Mouse (Mus musculus) myocyte (in vitro differentiated cells): ENCODE results near the gene Usp34. TPM values are rescaled to one million over a fixed set of nuclear protein-coding genes. Genes with fewer than 3 reads are reported as not detected.
"Not testable (repeated sequence)": the region's sequence is repeated elsewhere in the genome, so short reads cannot be mapped to it uniquely, and the experiment has no call there.

ENCODE experiments used
- H3K27me3 ChIP-seq: one replicate; pipeline ENCODE4 v1.6.1; 2011; ENCODE audit not compliant: control insufficient read depth, insufficient read depth, insufficient read length
- H3K36me3 ChIP-seq: one replicate; pipeline ENCODE4 v1.6.1; 2011; ENCODE audit not compliant: control insufficient read depth, insufficient read depth
- H3K4me2 ChIP-seq: one replicate; pipeline ENCODE4 v1.6.1; 2011; ENCODE audit warnings: low read depth, control low read depth
- H3K4me3 ChIP-seq: one replicate; pipeline ENCODE4 v1.5.1; 2011; ENCODE audit warnings: mild to moderate bottlenecking, control low read depth, moderate library complexity
- H3K79me2 ChIP-seq: one replicate; pipeline ENCODE4 v1.6.1; 2011; ENCODE audit not compliant: control insufficient read depth, insufficient read depth
- H3ac ChIP-seq: one replicate; pipeline ENCODE4 v1.6.1; 2011; ENCODE audit not compliant: control insufficient read depth, insufficient read length
- CEBPB ChIP-seq: IDR thresholded peaks from 2 replicates; pipeline ENCODE4 v1.6.1; 2011; ENCODE audit warnings: mild to moderate bottlenecking, moderate library complexity; ENCODE audit not compliant: poor library complexity, insufficient read depth, severe bottlenecking
- E2F4 ChIP-seq: IDR thresholded peaks from one replicate; pipeline ENCODE4 v1.6.1; 2011; ENCODE audit warnings: mild to moderate bottlenecking, control low read depth, moderate library complexity; ENCODE audit not compliant: insufficient read depth
- MAX ChIP-seq: IDR thresholded peaks from one replicate; pipeline ENCODE4 v1.6.1; 2011; ENCODE audit warnings: low read depth, mild to moderate bottlenecking, control low read depth
- MYOD1 ChIP-seq, 3 experiments: IDR thresholded peaks; one replicate each; pipeline ENCODE4 v1.6.1; 2011; ENCODE audit warnings: control low read depth in 2 of 3, low read depth in 2 of 3, mild to moderate bottlenecking in 2 of 3, moderate library complexity in 1 of 3; ENCODE audit not compliant: insufficient read length in 2 of 3, control insufficient read depth in 1 of 3
- MYOG ChIP-seq, 3 experiments: IDR thresholded peaks; one replicate each; pipeline ENCODE4 v1.6.1; 2011; ENCODE audit warnings: control low read depth in 2 of 3, low read depth in 2 of 3, mild to moderate bottlenecking in 2 of 3; ENCODE audit not compliant: insufficient read length in 2 of 3, control insufficient read depth in 1 of 3, insufficient read depth in 1 of 3
- POLR2A ChIP-seq: IDR thresholded peaks from one replicate; pipeline ENCODE4 v1.6.1; 2011; ENCODE audit warnings: low read depth, mild to moderate bottlenecking, control low read depth, moderate library complexity; ENCODE audit not compliant: insufficient read length
- POLR2AphosphoS2 ChIP-seq: IDR thresholded peaks from one replicate; pipeline ENCODE4 v1.6.1; 2011; ENCODE audit warnings: low read depth, control low read depth; ENCODE audit not compliant: insufficient read length
- REST ChIP-seq: IDR thresholded peaks from one replicate; pipeline ENCODE4 v1.6.1; 2011; ENCODE audit warnings: mild to moderate bottlenecking, control low read depth, moderate library complexity; ENCODE audit not compliant: insufficient read depth, insufficient read length
- SRF ChIP-seq: IDR thresholded peaks from one replicate; pipeline ENCODE4 v1.6.1; 2011; ENCODE audit warnings: low read depth; ENCODE audit not compliant: control insufficient read depth, insufficient read length
- TCF12 ChIP-seq: IDR thresholded peaks from one replicate; pipeline ENCODE4 v1.6.1; 2011; ENCODE audit warnings: mild to moderate bottlenecking, control low read depth; ENCODE audit not compliant: poor library complexity, insufficient read depth, severe bottlenecking
- TCF3 ChIP-seq: IDR thresholded peaks from one replicate; pipeline ENCODE4 v1.6.1; 2011; ENCODE audit warnings: low read depth, control low read depth; ENCODE audit not compliant: insufficient read length
- USF1 ChIP-seq: IDR thresholded peaks from one replicate; pipeline ENCODE4 v1.6.1; 2011; ENCODE audit warnings: low read depth, mild to moderate bottlenecking, control low read depth, moderate library complexity
- polyA plus RNA-seq: library from polyadenylated mRNA; unstranded; fragments of >200 nt; fragmentation: generic; extraction: Trizol; gene quantifications from one replicate; pipeline ENCODE4 v1.2.1, GENCODE M21; 2012; ENCODE audit warnings: missing spikeins

Gene Usp34
- polyA plus RNA-seq, 1 experiment, result 7.2 TPM

- Histone ChIP-seq H3ac (no peak overlapping the region), H3K79me2 (no peaks in the 10 kb centered on the region), H3K4me2 (no peak overlapping the region), H3K27me3 (no peaks in the 10 kb centered on the region), H3K36me3 (peaks cover 65% of the 10 kb centered on the region), H3K4me3 (no peak overlapping the region)
- TF ChIP-seq TCF12 (no peak), SRF (no peak), REST (no peak), MYOG (IDR thresholded peaks at IDR 0.05; ENCODE audit: control insufficient read depth in 1 of 3, insufficient read depth in 1 of 3, insufficient read length in 2 of 3, low read depth in 2 of 3) (no peak), MYOD1 (IDR thresholded peaks at IDR 0.05; ENCODE audit: control insufficient read depth in 1 of 3, insufficient read length in 2 of 3, low read depth in 2 of 3) (no peak), USF1 (no peak), TCF3 (no peak), E2F4 (no peak), MAX (no peak), CEBPB (no peak), POLR2AphosphoS2 (no peak), POLR2A (no peak)
Observed at GRCm38 (mm10) chr11:23436076-23436475, 129.4 kb downstream of the Usp34 start.

DNA sequence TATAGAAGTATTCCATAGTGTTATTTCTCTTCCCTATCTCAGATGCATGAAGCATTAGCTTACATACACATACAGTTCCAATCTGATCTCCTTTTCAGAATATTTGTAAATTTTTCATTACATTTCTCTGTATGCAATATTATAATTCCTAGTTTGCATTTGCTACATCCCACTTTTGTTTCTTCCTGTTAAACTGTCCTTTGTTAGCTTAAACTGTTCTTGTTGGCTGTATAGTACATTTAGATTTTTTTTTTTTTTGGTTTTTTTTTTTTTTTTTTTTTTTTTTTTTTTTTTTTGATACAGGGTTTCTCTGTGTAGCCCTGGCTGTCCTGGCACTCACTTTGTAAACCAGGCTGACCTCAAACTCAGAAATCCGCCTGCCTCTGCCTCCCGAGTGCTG lies 159.2 kb downstream of the Usp34 start:
- H3K79me2 ChIP-seq, H3K4me2 ChIP-seq, H3K4me3 ChIP-seq, H3K27me3 ChIP-seq, H3ac ChIP-seq: not testable (repeated sequence)
- H3K36me3 ChIP-seq, result peaks cover 34% of the 10 kb centered on the region

GRCm38 (mm10) chr11:23489955-23490354 lies 183.3 kb downstream of the Usp34 start:
- H3K79me2 ChIP-seq, result peaks cover 9% of the 10 kb centered on the region
- no peaks in the 10 kb centered on the region for H3K27me3 ChIP-seq
- TF ChIP-seq POLR2A (no peak), SRF (no peak), USF1 (no peak), E2F4 (no peak), MAX (no peak), CEBPB (no peak), TCF12 (no peak), POLR2AphosphoS2 (no peak), MYOG (IDR thresholded peaks at IDR 0.05; ENCODE audit: control insufficient read depth in 1 of 3, insufficient read depth in 1 of 3, insufficient read length in 2 of 3, low read depth in 2 of 3) (no peak), MYOD1 (IDR thresholded peaks at IDR 0.05; ENCODE audit: control insufficient read depth in 1 of 3, insufficient read length in 2 of 3, low read depth in 2 of 3) (no peak), TCF3 (no peak), REST (no peak)
- H3K36me3 ChIP-seq, result peaks cover 84% of the 10 kb centered on the region
- no peak overlapping the region for H3K4me3 ChIP-seq
- H3K4me2 ChIP-seq, result no peak overlapping the region
- no peak overlapping the region for H3ac ChIP-seq

- Histone ChIP-seq H3K36me3 (peaks cover 73% of the 10 kb centered on the region), H3K4me2 (no peak overlapping the region), H3K79me2 (peaks cover 31% of the 10 kb centered on the region), H3K27me3 (no peaks in the 10 kb centered on the region), H3K4me3 (no peak overlapping the region), H3ac (no peak overlapping the region)
- TF ChIP-seq MYOG (IDR thresholded peaks at IDR 0.05; ENCODE audit: control insufficient read depth in 1 of 3, insufficient read depth in 1 of 3, insufficient read length in 2 of 3, low read depth in 2 of 3), result no peak
- no peak for TF ChIP-seq REST
- no peak for TF ChIP-seq E2F4
- TF ChIP-seq CEBPB, result no peak
- TF ChIP-seq TCF12, result no peak
- TF ChIP-seq POLR2A, result no peak
- TF ChIP-seq POLR2AphosphoS2, result no peak
- TF ChIP-seq MAX, result no peak
- TF ChIP-seq SRF, result no peak
- no peak for TF ChIP-seq TCF3
- no peak for TF ChIP-seq USF1
- TF ChIP-seq MYOD1 (IDR thresholded peaks at IDR 0.05; ENCODE audit: control insufficient read depth in 1 of 3, insufficient read length in 2 of 3, low read depth in 2 of 3), result no peak
Observed at GRCm38 (mm10) chr11:23492048-23492790, 185.5 kb downstream of the Usp34 start.

DNA sequence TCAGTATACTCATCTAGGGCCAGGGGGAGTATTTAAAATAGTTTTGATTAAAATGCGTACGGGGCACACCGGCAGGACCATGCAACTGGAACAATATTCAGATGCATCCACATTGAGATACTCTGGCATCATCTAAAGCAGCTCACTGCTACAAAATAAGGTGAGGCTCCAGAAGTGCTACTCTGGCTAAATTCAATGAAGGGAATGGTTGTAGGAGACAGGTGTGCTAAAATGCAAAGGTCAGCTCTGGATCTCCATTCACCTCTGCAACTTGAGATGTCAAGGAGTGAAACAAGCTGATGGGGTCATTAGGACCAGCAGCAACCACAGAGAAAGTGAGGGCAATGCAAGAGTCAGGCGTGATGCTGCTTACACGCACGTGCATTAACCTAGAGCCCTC lies 188.5 kb downstream of the Usp34 start:
- TF ChIP-seq POLR2A, result peak; percentile 14
- TF ChIP-seq POLR2AphosphoS2, result peak; percentile 77
- TF ChIP-seq SRF, result no peak
- Histone ChIP-seq H3K79me2 (peaks cover 33% of the 10 kb centered on the region), H3K36me3 (peaks cover 44% of the 10 kb centered on the region), H3K4me3 (no peak overlapping the region), H3K27me3 (no peaks in the 10 kb centered on the region), H3ac (no peak overlapping the region), H3K4me2 (no peak overlapping the region)
